Mouse (Mus musculus): Measurements from ENCODE around the gene Wbp1. TPM values are rescaled to one million over a fixed set of nuclear protein-coding genes. Genes with fewer than 3 reads are reported as not detected.

Gene Wbp1
- total RNA-seq, 1 experiment: 47.5 TPM

GRCm38 (mm10) chr6:83165607-83166242 is 44.4 kb upstream of the Wbp1 start, which contains the start of gene Dctn1:
Dctn1 (plus strand) TSS chr6:83165920.
- peak within 1 kb of the TSS; percentile 92 for H3K9ac ChIP-seq (ENCODE audit: insufficient read depth, low read depth, low read length, poor library complexity, severe bottlenecking)
- H3K4me1 ChIP-seq (ENCODE audit: control insufficient read depth in 2 of 2, insufficient read depth in 2 of 2, low read length in 2 of 2, poor library complexity in 1 of 2): no peaks in the 10 kb centered on the region
- peak within 1 kb of the TSS; percentile 63; the same call in 1 of the 2 replicates for H3K27ac ChIP-seq (ENCODE audit: insufficient read depth, low read depth, low read length, poor library complexity, severe bottlenecking)
- H3K4me3 ChIP-seq (ENCODE audit: insufficient read depth in 1 of 2, low read depth in 1 of 2, low read length in 2 of 2, poor library complexity in 1 of 2, severe bottlenecking in 1 of 2): peak within 1 kb of the TSS; percentile 58 to 90
- no peak for TF ChIP-seq ZC3H11A (IDR thresholded peaks at IDR 0.05; ENCODE audit: borderline replicate concordance, low read depth, low read length)
- TF ChIP-seq HCFC1 (IDR thresholded peaks at IDR 0.05; ENCODE audit: borderline replicate concordance, insufficient read depth, low read length): peak; percentile 73; the same call in 1 of the 2 replicates
- TF ChIP-seq ZNF384 (IDR thresholded peaks at IDR 0.05; ENCODE audit: low read depth, low read length): no peak
- in situ Hi-C loops (cut with MboI; ENCODE audit: low sequenced_read_pairs in 2 of 2, unreplicated experiment in 2 of 2): no loop called here
- peak; percentile 89 for DNase-seq (ENCODE audit: low read depth, low spot score)
- no peaks in the 10 kb centered on the region for H3K36me3 ChIP-seq (ENCODE audit: control insufficient read depth, insufficient read depth, low read length, poor library complexity, severe bottlenecking)
- H3K9me3 ChIP-seq (ENCODE audit: control insufficient read depth, insufficient read depth, low read depth, low read length): no peaks in the 10 kb centered on the region

- no peak overlapping the region for H3K27ac ChIP-seq (ENCODE audit: insufficient read depth, low read depth, low read length, poor library complexity, severe bottlenecking)
Measured at GRCm38 (mm10) chr6:83165026-83165606, 43.8 kb upstream of the Wbp1 start.

GRCm38 (mm10) chr6:83162701-83163100 is 41.3 kb upstream of the Wbp1 start:
- peak overlapping the region; percentile 53; the same call in 1 of the 2 replicates for H3K9ac ChIP-seq (ENCODE audit: insufficient read depth, low read depth, low read length, poor library complexity, severe bottlenecking)
- in situ Hi-C loops (cut with MboI; ENCODE audit: low sequenced_read_pairs in 2 of 2, unreplicated experiment in 2 of 2): loop anchor here in 1 of 2 experiments (5.0 kb wide), 1 partner anchor 115 kb away; no protein-coding TSS in a partner anchor
- TF ChIP-seq ZC3H11A (IDR thresholded peaks at IDR 0.05; ENCODE audit: borderline replicate concordance, low read depth, low read length) (0 out of 2 replicates have a peak, but pooled peaks have one; percentile 22), HCFC1 (IDR thresholded peaks at IDR 0.05; ENCODE audit: borderline replicate concordance, insufficient read depth, low read length) (no peak)
- H3K36me3 ChIP-seq (ENCODE audit: control insufficient read depth, insufficient read depth, low read length, poor library complexity, severe bottlenecking): no peaks in the 10 kb centered on the region
- H3K9me3 ChIP-seq (ENCODE audit: control insufficient read depth, insufficient read depth, low read depth, low read length): no peaks in the 10 kb centered on the region
- no peaks in the 10 kb centered on the region for H3K4me1 ChIP-seq (ENCODE audit: control insufficient read depth in 2 of 2, insufficient read depth in 2 of 2, low read length in 2 of 2, poor library complexity in 1 of 2)
- DNase-seq (ENCODE audit: low read depth, low spot score): peak; percentile 88
- H3K27ac ChIP-seq (ENCODE audit: insufficient read depth, low read depth, low read length, poor library complexity, severe bottlenecking): no peak overlapping the region
- H3K4me3 ChIP-seq (ENCODE audit: insufficient read depth in 1 of 2, low read depth in 1 of 2, low read length in 2 of 2, poor library complexity in 1 of 2, severe bottlenecking in 1 of 2): peak overlapping the region; percentile 58 to 67

More at GRCm38 (mm10) chr6:83165026-83165606, 43.8 kb upstream of the Wbp1 start:
- no peak for TF ChIP-seq CHD2 (IDR thresholded peaks at IDR 0.05; ENCODE audit: low read depth, low read length)
- TF ChIP-seq HCFC1 (IDR thresholded peaks at IDR 0.05; ENCODE audit: borderline replicate concordance, insufficient read depth, low read length): no peak
- TF ChIP-seq ZC3H11A (IDR thresholded peaks at IDR 0.05; ENCODE audit: borderline replicate concordance, low read depth, low read length): no peak
- no peak for TF ChIP-seq ZNF384 (IDR thresholded peaks at IDR 0.05; ENCODE audit: low read depth, low read length)
- TF ChIP-seq MAFK (IDR thresholded peaks at IDR 0.05; ENCODE audit: insufficient read depth, low read depth, low read length): no peak
- in situ Hi-C loops (cut with MboI; ENCODE audit: low sequenced_read_pairs in 2 of 2, unreplicated experiment in 2 of 2): no loop called here
- Histone ChIP-seq H3K9ac (ENCODE audit: insufficient read depth, low read depth, low read length, poor library complexity, severe bottlenecking) (peak overlapping the region; percentile 52; the same call in 1 of the 2 replicates), H3K4me1 (ENCODE audit: control insufficient read depth in 2 of 2, insufficient read depth in 2 of 2, low read length in 2 of 2, poor library complexity in 1 of 2) (no peaks in the 10 kb centered on the region), H3K4me3 (ENCODE audit: insufficient read depth in 1 of 2, low read depth in 1 of 2, low read length in 2 of 2, poor library complexity in 1 of 2, severe bottlenecking in 1 of 2) (peak overlapping the region; percentile 21 to 29; a peak in 3 of 4 replicates), H3K9me3 (ENCODE audit: control insufficient read depth, insufficient read depth, low read depth, low read length) (no peaks in the 10 kb centered on the region), H3K36me3 (ENCODE audit: control insufficient read depth, insufficient read depth, low read length, poor library complexity, severe bottlenecking) (no peaks in the 10 kb centered on the region)
- DNase-seq (ENCODE audit: low read depth, low spot score): no peak

- TF ChIP-seq MAFK (IDR thresholded peaks at IDR 0.05; ENCODE audit: insufficient read depth, low read depth, low read length) (no peak), ZC3H11A (IDR thresholded peaks at IDR 0.05; ENCODE audit: borderline replicate concordance, low read depth, low read length) (no peak), HCFC1 (IDR thresholded peaks at IDR 0.05; ENCODE audit: borderline replicate concordance, insufficient read depth, low read length) (no peak), CHD2 (IDR thresholded peaks at IDR 0.05; ENCODE audit: low read depth, low read length) (no peak), ZNF384 (IDR thresholded peaks at IDR 0.05; ENCODE audit: low read depth, low read length) (no peak)
- peak overlapping the region; percentile 54 for H3K9ac ChIP-seq (ENCODE audit: insufficient read depth, low read depth, low read length, poor library complexity, severe bottlenecking)
- H3K36me3 ChIP-seq (ENCODE audit: control insufficient read depth, insufficient read depth, low read length, poor library complexity, severe bottlenecking): no peaks in the 10 kb centered on the region
- no peaks in the 10 kb centered on the region for H3K9me3 ChIP-seq (ENCODE audit: control insufficient read depth, insufficient read depth, low read depth, low read length)
- no peaks in the 10 kb centered on the region for H3K4me1 ChIP-seq (ENCODE audit: control insufficient read depth in 2 of 2, insufficient read depth in 2 of 2, low read length in 2 of 2, poor library complexity in 1 of 2)
- in situ Hi-C loops (cut with MboI; ENCODE audit: low sequenced_read_pairs in 2 of 2, unreplicated experiment in 2 of 2): loop anchor here in 1 of 2 experiments (5.0 kb wide), 1 partner anchor 115 kb away; no protein-coding TSS in a partner anchor
- no peak overlapping the region for H3K27ac ChIP-seq (ENCODE audit: insufficient read depth, low read depth, low read length, poor library complexity, severe bottlenecking)
- DNase-seq (ENCODE audit: low read depth, low spot score): no peak
- peak overlapping the region; percentile 58 to 67 for H3K4me3 ChIP-seq (ENCODE audit: insufficient read depth in 1 of 2, low read depth in 1 of 2, low read length in 2 of 2, poor library complexity in 1 of 2, severe bottlenecking in 1 of 2)
Measured at GRCm38 (mm10) chr6:83161921-83162641, 40.7 kb upstream of the Wbp1 start.

Measured in ES-E14 (cell line).